Mouse (Mus musculus): ENCODE results near the gene C2. TPM values are rescaled to one million over a fixed set of nuclear protein-coding genes. Genes with fewer than 3 reads are reported as not detected.
"Not testable (repeated sequence)": the region's sequence is repeated elsewhere in the genome, so short reads cannot be mapped to it uniquely, and the experiment has no call there.

Gene C2
- polyA plus RNA-seq, 1 experiment from 2014 or later = 4.0 TPM

DNA sequence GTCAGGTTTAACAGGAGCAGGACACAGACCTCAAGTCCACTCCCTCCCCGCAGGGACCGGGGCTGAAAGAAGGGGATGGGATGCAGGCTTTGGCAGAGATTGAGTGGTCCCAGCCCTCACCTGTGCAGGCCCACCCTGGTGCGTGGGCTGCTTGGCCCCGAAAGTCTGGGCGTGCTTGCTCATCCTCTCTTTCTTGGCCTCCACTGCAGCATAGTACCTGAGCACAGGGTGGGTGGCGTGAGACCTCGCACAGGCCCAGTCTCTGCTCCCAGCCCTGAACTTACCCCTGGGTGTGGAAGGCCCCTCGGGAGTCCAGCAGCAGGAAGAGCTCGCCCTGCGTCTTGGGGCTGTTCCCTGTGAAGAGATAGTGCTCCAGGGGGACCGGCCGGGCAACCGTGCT lies 53.2 kb downstream of the C2 start:
- Histone ChIP-seq H3K9ac (ENCODE audit: low read depth, low read length) (no peak overlapping the region), H3K27ac (replicated peaks; ENCODE audit: low read depth, low read length) (no peak overlapping the region), H3K4me2 (ENCODE audit: low read depth, low read length) (no peak overlapping the region), H3K36me3 (ENCODE audit: control insufficient read depth, insufficient read depth, low read length) (peaks cover 80% of the 10 kb centered on the region), H3K9me3 (ENCODE audit: control insufficient read depth, low read length) (no peaks in the 10 kb centered on the region), H3K4me3 (ENCODE audit: low read depth, low read length) (no peak overlapping the region), H3K4me1 (ENCODE audit: control insufficient read depth, insufficient read depth, low read length) (no peaks in the 10 kb centered on the region), H3K27me3 (replicated peaks; ENCODE audit: control insufficient read depth, insufficient read depth, low read length) (no peaks in the 10 kb centered on the region)
- no peak for ATAC-seq (ENCODE audit: low read depth)
- DNase-seq (ENCODE audit: low spot score) = no peak
- 95% methylated on average over 11 of the region's 13 CpGs for WGBS

DNA sequence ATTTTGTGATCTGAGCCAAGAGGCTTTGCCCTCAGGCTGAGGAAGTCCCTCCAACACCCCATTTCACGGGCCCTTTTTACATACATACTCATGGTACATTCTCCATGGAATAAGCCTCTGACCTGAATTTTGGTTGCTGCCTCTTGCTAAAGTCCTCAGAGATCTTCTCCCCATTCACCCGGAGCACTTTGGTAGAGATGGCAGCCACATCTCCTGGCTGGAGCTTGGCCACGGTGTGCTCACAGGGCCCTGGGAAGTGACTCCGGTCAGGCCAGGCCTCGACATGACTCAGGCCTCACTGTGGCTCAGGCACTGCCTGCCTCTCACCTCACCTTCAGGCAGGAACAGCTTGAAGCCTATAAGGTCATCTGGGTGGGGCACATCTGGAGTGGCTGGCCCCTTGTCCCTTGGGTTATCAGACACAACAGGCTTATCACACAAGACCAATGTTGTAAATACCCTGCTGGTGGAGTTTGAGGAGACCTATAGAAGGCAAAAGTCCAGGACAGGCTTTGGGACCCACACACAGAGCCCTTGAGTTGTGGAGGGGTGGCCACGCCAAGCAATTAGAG lies 57.2 kb downstream of the C2 start:
- H3K36me3 ChIP-seq (ENCODE audit: control insufficient read depth, insufficient read depth, low read length) = peaks cover 73% of the 10 kb centered on the region
- H3K9me3 ChIP-seq (ENCODE audit: control insufficient read depth, low read length) = no peaks in the 10 kb centered on the region
- no peak overlapping the region for H3K27ac ChIP-seq (replicated peaks; ENCODE audit: low read depth, low read length)
- no peaks in the 10 kb centered on the region for H3K27me3 ChIP-seq (replicated peaks; ENCODE audit: control insufficient read depth, insufficient read depth, low read length)
- no peak overlapping the region for H3K4me2 ChIP-seq (ENCODE audit: low read depth, low read length)
- no peak overlapping the region for H3K4me3 ChIP-seq (ENCODE audit: low read depth, low read length)
- no peak overlapping the region for H3K9ac ChIP-seq (ENCODE audit: low read depth, low read length)
- 84% methylated on average over 6 of the region's 6 CpGs for WGBS
- DNase-seq (ENCODE audit: low spot score) = no peak
- H3K4me1 ChIP-seq (ENCODE audit: control insufficient read depth, insufficient read depth, low read length) = peaks cover 13% of the 10 kb centered on the region
- ATAC-seq (ENCODE audit: low read depth) = no peak

DNA sequence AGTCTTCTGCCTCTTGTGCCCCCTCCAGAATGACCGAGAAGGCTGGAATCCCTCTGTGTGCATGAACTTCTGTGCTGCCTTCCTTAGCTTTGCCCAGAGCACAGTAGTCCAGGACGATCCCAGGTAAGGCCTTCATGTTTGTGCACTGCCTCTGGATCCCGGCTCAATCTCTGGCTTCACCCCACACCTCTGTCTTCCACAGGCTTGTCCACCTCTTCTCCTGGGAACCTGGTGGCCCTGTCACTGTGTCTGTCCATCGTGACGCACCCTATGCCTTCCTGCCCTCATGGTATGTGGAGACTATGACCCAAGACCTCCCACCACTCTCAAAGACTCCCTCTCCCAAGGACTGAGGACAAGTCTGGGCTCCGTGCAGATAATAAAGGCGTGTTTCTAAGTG lies 59.3 kb downstream of the C2 start:
- ATAC-seq (ENCODE audit: low read depth) = no peak
- Histone ChIP-seq H3K4me1 (ENCODE audit: control insufficient read depth, insufficient read depth, low read length) (peaks cover 15% of the 10 kb centered on the region), H3K27ac (replicated peaks; ENCODE audit: low read depth, low read length) (no peak overlapping the region), H3K9me3 (ENCODE audit: control insufficient read depth, low read length) (no peaks in the 10 kb centered on the region), H3K4me2 (ENCODE audit: low read depth, low read length) (no peak overlapping the region), H3K36me3 (ENCODE audit: control insufficient read depth, insufficient read depth, low read length) (peaks cover 71% of the 10 kb centered on the region), H3K9ac (ENCODE audit: low read depth, low read length) (no peak overlapping the region), H3K4me3 (ENCODE audit: low read depth, low read length) (no peak overlapping the region), H3K27me3 (replicated peaks; ENCODE audit: control insufficient read depth, insufficient read depth, low read length) (no peaks in the 10 kb centered on the region)
- no peak for DNase-seq (ENCODE audit: low spot score)
- 91% methylated on average over 7 of the region's 7 CpGs for WGBS

DNA sequence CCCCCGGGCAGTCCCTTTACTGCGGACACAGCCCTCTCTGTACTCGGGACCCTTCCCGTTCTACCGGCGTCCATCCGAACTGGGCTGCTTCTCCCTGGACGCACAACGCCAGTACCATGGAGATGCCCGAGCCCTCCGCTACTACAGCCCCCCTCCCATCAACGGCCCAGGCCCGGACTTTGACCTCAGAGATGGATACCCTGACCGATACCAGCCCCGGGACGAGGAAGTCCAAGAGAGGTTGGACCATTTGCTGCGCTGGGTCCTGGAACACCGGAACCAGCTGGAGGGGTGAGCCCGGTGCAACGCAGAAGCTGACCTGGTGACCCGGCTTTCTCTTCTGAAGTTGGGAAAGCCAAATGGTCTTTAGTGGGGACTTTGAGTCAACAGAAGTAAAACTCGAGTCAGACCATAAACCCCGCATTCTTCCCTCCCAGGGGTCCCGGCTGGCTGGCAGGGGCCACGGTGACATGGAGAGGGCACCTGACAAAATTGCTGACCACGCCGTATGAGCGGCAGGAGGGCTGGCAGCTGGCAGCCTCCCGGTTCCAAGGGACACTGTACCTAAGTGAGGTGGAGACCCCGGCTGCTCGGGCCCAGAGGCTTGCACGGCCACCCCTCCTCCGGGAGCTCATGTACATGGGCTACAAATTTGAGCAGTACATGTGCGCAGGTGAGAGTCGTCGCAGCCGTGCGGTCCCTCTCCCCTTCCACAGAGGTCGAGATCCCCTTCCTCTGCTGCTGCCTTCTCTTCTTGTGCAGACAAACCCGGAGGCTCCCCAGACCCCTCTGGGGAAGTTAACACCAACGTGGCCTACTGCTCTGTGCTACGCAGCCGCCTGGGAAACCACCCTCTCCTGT lies 60.4 kb downstream of the C2 start:
- Histone ChIP-seq H3K9me3 (ENCODE audit: control insufficient read depth, low read length) (no peaks in the 10 kb centered on the region), H3K36me3 (ENCODE audit: control insufficient read depth, insufficient read depth, low read length) (peaks cover 67% of the 10 kb centered on the region), H3K4me3 (ENCODE audit: low read depth, low read length) (peak overlapping the region; percentile 65), H3K4me1 (ENCODE audit: control insufficient read depth, insufficient read depth, low read length) (peaks cover 15% of the 10 kb centered on the region), H3K4me2 (ENCODE audit: low read depth, low read length) (peak overlapping the region; percentile 98), H3K27ac (replicated peaks; ENCODE audit: low read depth, low read length) (peak overlapping the region; percentile 84), H3K9ac (ENCODE audit: low read depth, low read length) (peak overlapping the region; percentile 80), H3K27me3 (replicated peaks; ENCODE audit: control insufficient read depth, insufficient read depth, low read length) (no peaks in the 10 kb centered on the region)
- no peak for DNase-seq (ENCODE audit: low spot score)
- peak; percentile 13; the same call in 1 of the 2 replicates for ATAC-seq (ENCODE audit: low read depth)
- WGBS = 49% methylated on average over 33 of the region's 43 CpGs

DNA sequence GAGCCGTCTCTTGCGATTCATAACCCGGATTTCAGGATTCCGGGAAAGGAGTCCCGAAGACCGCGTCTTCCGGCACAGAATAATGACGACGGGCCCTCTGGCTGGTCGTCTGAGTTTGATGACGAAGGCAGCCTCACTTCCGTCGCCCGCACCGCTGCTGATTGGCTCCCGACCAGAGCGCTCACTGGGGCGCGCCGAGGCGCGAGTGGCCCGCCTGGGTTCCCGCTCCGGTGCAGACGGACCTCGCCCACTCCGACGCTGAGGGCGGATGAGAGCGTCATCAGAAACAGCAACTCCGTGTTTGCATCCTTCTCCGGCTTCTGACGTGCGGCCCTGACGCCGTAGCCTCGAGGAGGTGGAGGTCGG lies 61.2 kb downstream of the C2 start, which contains the start of the genes Stk19 and Dxo:
Gene Stk19, minus strand, starts transcription at position 90 of the 366 bp plus-strand sequence.
Gene Dxo, plus strand, starts transcription at position 164 of the 366 bp plus-strand sequence.
- 0% methylated on average over 33 of the region's 40 CpGs for WGBS
- DNase-seq (ENCODE audit: low spot score) (peak; percentile 98), ATAC-seq (ENCODE audit: low read depth) (peak; percentile 96)
- Histone ChIP-seq H3K9ac (ENCODE audit: low read depth, low read length) (peak within 1 kb of the TSS; percentile 80), H3K36me3 (ENCODE audit: control insufficient read depth, insufficient read depth, low read length) (peaks cover 62% of the 10 kb centered on the region), H3K4me3 (ENCODE audit: low read depth, low read length) (peak within 1 kb of the TSS; percentile 65), H3K4me2 (ENCODE audit: low read depth, low read length) (peak within 1 kb of the TSS; percentile 98), H3K4me1 (ENCODE audit: control insufficient read depth, insufficient read depth, low read length) (peaks cover 15% of the 10 kb centered on the region), H3K27me3 (replicated peaks; ENCODE audit: control insufficient read depth, insufficient read depth, low read length) (no peaks in the 10 kb centered on the region), H3K9me3 (ENCODE audit: control insufficient read depth, low read length) (no peaks in the 10 kb centered on the region), H3K27ac (replicated peaks; ENCODE audit: low read depth, low read length) (peak within 1 kb of the TSS; percentile 84)

DNA sequence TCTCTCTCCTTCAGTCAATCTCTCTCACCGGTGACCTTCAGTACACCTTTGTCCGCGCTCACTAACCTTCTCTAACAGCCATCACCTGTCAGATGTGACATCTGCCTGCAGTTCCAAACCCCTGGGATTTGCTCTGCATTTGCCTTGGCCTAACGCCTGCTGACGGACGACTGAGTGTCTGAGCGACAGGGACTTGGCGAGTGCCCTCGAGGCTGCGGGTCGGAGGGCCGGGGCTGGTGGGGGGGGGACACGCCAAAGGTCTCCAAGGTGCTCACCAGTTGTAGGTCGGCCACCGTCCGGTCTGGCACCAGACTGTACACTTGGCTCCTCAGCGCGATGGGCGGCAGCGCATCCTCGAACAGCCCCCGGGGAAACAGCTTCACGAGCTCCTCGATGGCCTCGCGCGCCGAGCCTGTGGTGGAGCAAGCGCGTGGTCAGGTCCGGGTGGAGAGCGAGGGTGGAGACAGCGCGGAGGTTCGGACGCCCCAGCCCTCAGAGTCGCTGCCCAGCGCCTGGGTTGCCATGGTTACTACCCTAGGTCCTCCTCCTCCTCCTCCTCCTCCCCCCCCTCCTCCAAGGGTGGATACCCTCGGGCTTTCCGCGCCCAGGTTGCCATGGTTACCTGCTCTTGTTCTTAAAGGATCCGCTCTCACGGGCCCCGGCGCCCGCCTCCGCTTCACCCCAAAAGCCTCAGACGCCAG lies 61.8 kb downstream of the C2 start:
- H3K4me3 ChIP-seq (ENCODE audit: low read depth, low read length) = peak overlapping the region; percentile 65
- H3K4me1 ChIP-seq (ENCODE audit: control insufficient read depth, insufficient read depth, low read length) = peaks cover 15% of the 10 kb centered on the region
- peak overlapping the region; percentile 98 for H3K4me2 ChIP-seq (ENCODE audit: low read depth, low read length)
- peak; percentile 74 for ATAC-seq (ENCODE audit: low read depth)
- H3K27me3 ChIP-seq (replicated peaks; ENCODE audit: control insufficient read depth, insufficient read depth, low read length) = no peaks in the 10 kb centered on the region
- peak overlapping the region; percentile 84 for H3K27ac ChIP-seq (replicated peaks; ENCODE audit: low read depth, low read length)
- no peaks in the 10 kb centered on the region for H3K9me3 ChIP-seq (ENCODE audit: control insufficient read depth, low read length)
- 6% methylated on average over 32 of the region's 48 CpGs for WGBS
- peaks cover 59% of the 10 kb centered on the region for H3K36me3 ChIP-seq (ENCODE audit: control insufficient read depth, insufficient read depth, low read length)
- H3K9ac ChIP-seq (ENCODE audit: low read depth, low read length) = peak overlapping the region; percentile 73
- DNase-seq (ENCODE audit: low spot score) = no peak

DNA sequence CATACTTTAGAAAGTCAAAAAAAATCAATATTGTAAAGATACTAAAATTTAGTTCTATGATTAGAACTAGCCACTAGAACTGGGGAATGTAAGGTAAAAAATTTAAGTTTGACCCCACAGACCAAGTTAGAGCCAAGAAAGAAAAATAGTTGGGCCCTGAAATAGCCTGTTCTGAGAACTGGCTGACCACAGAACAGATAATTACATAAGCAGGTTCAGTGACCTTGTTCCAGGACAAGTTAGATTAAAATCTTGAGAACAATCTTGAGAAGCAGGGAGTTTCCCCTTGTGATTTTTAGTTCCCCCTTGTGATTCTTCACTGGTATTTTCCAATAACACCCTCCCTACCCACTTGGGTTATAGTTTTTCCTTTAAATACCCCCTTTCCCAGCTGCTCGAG lies 67.3 kb downstream of the C2 start:
- H3K27me3 ChIP-seq (replicated peaks; ENCODE audit: control insufficient read depth, insufficient read depth, low read length); H3K4me1 ChIP-seq (ENCODE audit: control insufficient read depth, insufficient read depth, low read length); H3K9ac ChIP-seq (ENCODE audit: low read depth, low read length); H3K4me3 ChIP-seq (ENCODE audit: low read depth, low read length); ATAC-seq (ENCODE audit: low read depth); DNase-seq (ENCODE audit: low spot score); H3K4me2 ChIP-seq (ENCODE audit: low read depth, low read length); H3K9me3 ChIP-seq (ENCODE audit: control insufficient read depth, low read length); H3K27ac ChIP-seq (replicated peaks; ENCODE audit: low read depth, low read length): not testable (repeated sequence)
- peaks cover 57% of the 10 kb centered on the region for H3K36me3 ChIP-seq (ENCODE audit: control insufficient read depth, insufficient read depth, low read length)
- WGBS = 89% methylated on average over 1 of the region's 1 CpGs

DNA sequence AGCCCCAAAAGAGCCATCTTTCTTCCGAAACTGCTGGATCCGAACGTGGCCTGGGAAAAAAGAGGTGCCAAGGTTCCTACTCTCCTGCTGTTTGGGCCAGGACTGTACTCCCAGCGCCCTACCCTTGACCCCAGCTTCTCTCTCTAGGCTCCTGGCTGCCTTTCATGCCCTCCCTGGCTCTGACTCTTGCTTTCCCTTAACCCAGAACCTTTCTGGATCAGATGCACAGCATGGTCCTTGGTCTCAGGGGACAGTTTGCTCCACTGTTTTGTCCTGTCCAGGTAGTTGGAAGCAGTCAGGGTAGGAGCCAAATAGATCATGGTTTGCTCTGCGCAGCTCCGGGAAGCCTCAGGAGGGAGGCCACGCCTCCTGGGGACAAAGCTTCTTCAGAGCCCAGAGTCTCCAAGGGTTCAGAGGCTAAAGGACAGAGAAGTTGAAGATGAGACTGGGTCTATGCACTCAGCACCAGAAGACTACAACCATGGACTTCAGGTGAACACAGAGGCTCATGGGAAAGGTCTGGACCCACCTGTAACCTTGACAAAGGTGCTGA lies 83.2 kb downstream of the C2 start:
- WGBS = 79% methylated on average over 7 of the region's 7 CpGs
- Histone ChIP-seq H3K4me2 (ENCODE audit: low read depth, low read length) (no peak overlapping the region), H3K27ac (replicated peaks; ENCODE audit: low read depth, low read length) (no peak overlapping the region), H3K4me1 (ENCODE audit: control insufficient read depth, insufficient read depth, low read length) (no peaks in the 10 kb centered on the region), H3K36me3 (ENCODE audit: control insufficient read depth, insufficient read depth, low read length) (no peaks in the 10 kb centered on the region), H3K9ac (ENCODE audit: low read depth, low read length) (no peak overlapping the region), H3K4me3 (ENCODE audit: low read depth, low read length) (no peak overlapping the region), H3K27me3 (replicated peaks; ENCODE audit: control insufficient read depth, insufficient read depth, low read length) (no peaks in the 10 kb centered on the region), H3K9me3 (ENCODE audit: control insufficient read depth, low read length) (no peaks in the 10 kb centered on the region)
- ATAC-seq (ENCODE audit: low read depth) (no peak), DNase-seq (ENCODE audit: low spot score) (no peak)

Measured in embryonic facial prominence, embryonic 14.5 days (tissue).